Mouse (Mus musculus): ENCODE results near the gene Oard1. TPM values are rescaled to one million over a fixed set of nuclear protein-coding genes. Genes with fewer than 3 reads are reported as not detected.

Oard1 gene
- polyA plus RNA-seq (2012; fragmentation: generic; extraction: Trizol), result 14.1 TPM
- long read RNA-seq, experiment 1, transcript Oard1-201 (6 exons, 1,135 nt), result minor isoform, 5 of 27 reads
- long read RNA-seq, experiment 1, transcript Oard1-202 (6 exons, 1,324 nt), result major isoform, 11 of 27 reads
- long read RNA-seq, experiment 1, partial matches to known transcripts, result 2 of 27 reads
- long read RNA-seq, experiment 1, other reads (novel, unspliced or antisense), result 9 of 27 reads
- long read RNA-seq, experiment 2, transcript Oard1-202 (6 exons, 1,324 nt), result major isoform, 10 of 26 reads
- long read RNA-seq, experiment 2, partial matches to known transcripts, result 0 of 26 reads
- long read RNA-seq, experiment 2, other reads (novel, unspliced or antisense), result 14 of 26 reads

DNA sequence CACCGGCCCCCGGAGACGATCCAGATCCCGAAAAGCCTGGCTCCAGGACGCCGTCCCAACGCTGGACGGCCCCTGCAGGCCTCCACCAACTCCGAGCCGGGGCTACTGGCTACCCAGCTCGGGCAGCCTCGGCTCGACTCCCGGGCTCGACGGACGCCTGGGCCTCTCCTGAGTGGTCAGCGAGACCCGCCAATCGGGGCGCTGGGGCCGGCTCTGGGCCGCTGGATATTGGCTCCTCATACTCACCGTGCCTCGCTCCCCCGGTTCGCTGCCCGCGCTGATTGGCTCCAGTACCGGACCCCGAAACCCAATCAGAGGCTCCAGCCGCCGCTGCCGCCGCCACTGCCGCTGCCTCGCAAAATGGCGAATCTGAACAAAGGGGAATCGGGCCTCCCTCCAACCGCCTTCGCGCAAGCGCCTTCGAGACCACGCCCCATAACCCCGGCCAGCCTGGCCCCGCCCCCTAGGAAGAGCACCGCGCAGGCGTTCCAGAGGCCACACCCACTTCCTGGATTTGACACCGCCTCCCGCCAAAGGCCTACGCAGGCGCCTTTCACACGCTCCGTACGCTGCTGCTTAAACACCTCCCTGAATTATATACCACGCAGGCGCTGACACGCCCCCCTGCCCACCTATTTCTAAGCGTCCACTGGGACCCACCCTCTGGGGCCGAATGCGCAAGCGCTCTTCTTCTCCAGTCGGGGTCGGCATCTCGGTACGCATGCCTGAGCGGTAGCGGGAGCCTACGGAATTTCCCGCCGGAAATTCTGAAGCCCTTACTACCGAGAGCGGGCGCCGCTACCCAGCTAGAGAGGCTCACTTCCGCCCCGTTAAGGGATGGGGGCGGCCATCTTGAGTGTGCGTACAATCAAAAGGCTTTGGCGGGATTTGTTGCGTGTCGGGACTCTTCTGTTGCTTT, at the start of gene Oard1, which contains the start of gene Nfya:
Oard1 (plus strand) TSS at position 635 of the 919 bp plus-strand sequence.
Nfya (minus strand) TSS at position 527 of the 919 bp plus-strand sequence.
- H3K27me3 ChIP-seq (ENCODE audit: control insufficient read depth, insufficient read depth, insufficient read length), result no peaks in the 10 kb centered on the region
- peaks cover 54% of the 10 kb centered on the region for H3K79me3 ChIP-seq (ENCODE audit: low read depth)
- H3K4me3 ChIP-seq (ENCODE audit: insufficient read depth, poor library complexity, severe bottlenecking), result peak within 1 kb of the TSS; percentile 83
- TF ChIP-seq MAX (IDR thresholded peaks at IDR 0.05), result peak; percentile 88
- no peak for TF ChIP-seq CEBPB (IDR thresholded peaks at IDR 0.05; ENCODE audit: low read depth)
- H3K79me2 ChIP-seq (ENCODE audit: control insufficient read depth, insufficient read depth), result peaks cover 69% of the 10 kb centered on the region
- peaks cover 19% of the 10 kb centered on the region for H3K36me3 ChIP-seq (ENCODE audit: control insufficient read depth, insufficient read depth)
- H3ac ChIP-seq (ENCODE audit: control insufficient read depth, insufficient read length, low read depth), result peak within 1 kb of the TSS; percentile 97

DNA sequence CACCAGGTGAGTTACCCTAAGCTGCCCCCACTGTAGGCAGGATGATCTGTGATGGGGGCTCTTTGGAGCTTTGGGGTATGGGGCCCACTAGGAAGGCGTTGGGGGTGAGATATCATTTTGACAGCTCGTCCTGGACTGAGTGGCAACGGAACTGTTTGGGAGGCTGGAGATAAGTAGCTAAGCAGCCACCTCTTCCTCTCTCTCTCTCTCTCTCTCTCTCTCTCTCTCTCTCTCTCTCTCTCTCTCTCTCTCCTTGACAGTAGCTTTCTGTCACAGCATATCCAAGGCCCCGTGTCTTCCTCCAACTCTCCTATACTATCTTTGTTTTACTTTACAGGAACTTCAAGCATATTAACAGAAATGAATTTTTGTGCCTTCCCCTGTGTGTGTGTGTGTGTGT, 49.4 kb upstream of the Oard1 start:
- Histone ChIP-seq H3K79me3 (ENCODE audit: low read depth) (no peaks in the 10 kb centered on the region), H3ac (ENCODE audit: control insufficient read depth, insufficient read length, low read depth) (no peak overlapping the region), H3K4me3 (ENCODE audit: insufficient read depth, poor library complexity, severe bottlenecking) (no peak overlapping the region), H3K36me3 (ENCODE audit: control insufficient read depth, insufficient read depth) (no peaks in the 10 kb centered on the region), H3K27me3 (ENCODE audit: control insufficient read depth, insufficient read depth, insufficient read length) (no peaks in the 10 kb centered on the region), H3K79me2 (ENCODE audit: control insufficient read depth, insufficient read depth) (no peaks in the 10 kb centered on the region)
- TF ChIP-seq CTCF (IDR thresholded peaks at IDR 0.05; ENCODE audit: control insufficient read depth, insufficient read depth, insufficient read length) (no peak), MYOD1 (IDR thresholded peaks at IDR 0.05; ENCODE audit: control insufficient read depth, insufficient read length, low read depth) (no peak)

DNA sequence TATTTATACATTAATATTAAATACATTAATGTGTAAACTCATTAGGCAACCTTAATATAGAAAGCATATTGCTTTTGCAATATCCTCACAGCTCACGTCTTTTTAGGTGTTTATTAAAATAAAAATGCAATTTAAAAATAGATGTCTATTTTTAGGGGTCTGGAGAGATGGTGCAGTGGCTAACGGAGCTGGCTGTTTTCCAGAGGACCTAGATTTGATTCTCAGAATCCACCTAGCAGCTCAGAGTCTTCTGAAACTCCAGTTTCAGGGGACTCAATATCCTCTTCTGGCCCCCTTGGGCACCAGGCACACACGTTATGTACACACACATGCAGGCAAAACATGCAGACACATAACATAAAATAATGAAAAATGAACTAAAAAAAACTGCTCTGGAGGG, 47.5 kb upstream of the Oard1 start:
- no peaks in the 10 kb centered on the region for H3K79me3 ChIP-seq (ENCODE audit: low read depth)
- no peak for TF ChIP-seq USF1 (IDR thresholded peaks at IDR 0.05; ENCODE audit: low read depth)
- no peak for TF ChIP-seq FOSL1 (IDR thresholded peaks at IDR 0.05; ENCODE audit: insufficient read depth, low read length, poor library complexity, severe bottlenecking)
- no peak for TF ChIP-seq MAX (IDR thresholded peaks at IDR 0.05)
- no peak for TF ChIP-seq MYOD1 (IDR thresholded peaks at IDR 0.05; ENCODE audit: control insufficient read depth, insufficient read length, low read depth)
- TF ChIP-seq MYOG (IDR thresholded peaks at IDR 0.05; ENCODE audit: control insufficient read depth, extremely low read depth, insufficient read length), result no peak
- TF ChIP-seq CEBPB (IDR thresholded peaks at IDR 0.05; ENCODE audit: low read depth), result no peak
- no peak for TF ChIP-seq CTCF (IDR thresholded peaks at IDR 0.05; ENCODE audit: control insufficient read depth, insufficient read depth, insufficient read length)

DNA sequence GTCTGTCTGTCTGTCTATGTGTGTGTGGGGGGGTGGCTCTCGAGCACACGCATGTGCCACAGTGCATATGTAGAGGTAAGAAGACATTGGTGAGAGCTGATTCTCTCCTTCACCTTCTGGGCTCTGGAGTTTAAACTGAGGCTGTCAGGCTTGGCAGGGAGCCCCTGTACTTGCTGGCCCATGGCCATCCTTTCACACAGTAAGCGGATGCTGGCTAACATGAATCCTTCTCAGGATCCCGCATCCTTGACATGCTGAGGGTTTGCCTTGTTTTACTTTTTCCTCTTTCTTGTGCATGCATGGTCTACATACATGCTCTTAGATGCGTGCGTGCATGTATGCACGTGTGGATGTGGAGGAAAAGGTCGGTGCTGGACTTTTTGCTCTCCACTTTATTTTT, 46.8 kb upstream of the Oard1 start:
- Histone ChIP-seq H3K4me3 (ENCODE audit: insufficient read depth, poor library complexity, severe bottlenecking) (no peak overlapping the region), H3K79me2 (ENCODE audit: control insufficient read depth, insufficient read depth) (no peaks in the 10 kb centered on the region), H3K36me3 (ENCODE audit: control insufficient read depth, insufficient read depth) (no peaks in the 10 kb centered on the region), H3K79me3 (ENCODE audit: low read depth) (no peaks in the 10 kb centered on the region), H3ac (ENCODE audit: control insufficient read depth, insufficient read length, low read depth) (no peak overlapping the region), H3K27me3 (ENCODE audit: control insufficient read depth, insufficient read depth, insufficient read length) (no peaks in the 10 kb centered on the region)
- TF ChIP-seq MYOD1 (IDR thresholded peaks at IDR 0.05; ENCODE audit: control insufficient read depth, insufficient read length, low read depth) (no peak), CEBPB (IDR thresholded peaks at IDR 0.05; ENCODE audit: low read depth) (no peak), MAX (IDR thresholded peaks at IDR 0.05) (no peak), CTCF (IDR thresholded peaks at IDR 0.05; ENCODE audit: control insufficient read depth, insufficient read depth, insufficient read length) (no peak), FOSL1 (IDR thresholded peaks at IDR 0.05; ENCODE audit: insufficient read depth, low read length, poor library complexity, severe bottlenecking) (no peak), USF1 (IDR thresholded peaks at IDR 0.05; ENCODE audit: low read depth) (no peak), MYOG (IDR thresholded peaks at IDR 0.05; ENCODE audit: control insufficient read depth, extremely low read depth, insufficient read length) (no peak)

More for the DNA sequence above, 47.5 kb upstream of the Oard1 start:
- H3K4me3 ChIP-seq (ENCODE audit: insufficient read depth, poor library complexity, severe bottlenecking), result no peak overlapping the region
- no peak overlapping the region for H3ac ChIP-seq (ENCODE audit: control insufficient read depth, insufficient read length, low read depth)
- no peaks in the 10 kb centered on the region for H3K27me3 ChIP-seq (ENCODE audit: control insufficient read depth, insufficient read depth, insufficient read length)
- H3K79me2 ChIP-seq (ENCODE audit: control insufficient read depth, insufficient read depth), result no peaks in the 10 kb centered on the region
- H3K36me3 ChIP-seq (ENCODE audit: control insufficient read depth, insufficient read depth), result no peaks in the 10 kb centered on the region

DNA sequence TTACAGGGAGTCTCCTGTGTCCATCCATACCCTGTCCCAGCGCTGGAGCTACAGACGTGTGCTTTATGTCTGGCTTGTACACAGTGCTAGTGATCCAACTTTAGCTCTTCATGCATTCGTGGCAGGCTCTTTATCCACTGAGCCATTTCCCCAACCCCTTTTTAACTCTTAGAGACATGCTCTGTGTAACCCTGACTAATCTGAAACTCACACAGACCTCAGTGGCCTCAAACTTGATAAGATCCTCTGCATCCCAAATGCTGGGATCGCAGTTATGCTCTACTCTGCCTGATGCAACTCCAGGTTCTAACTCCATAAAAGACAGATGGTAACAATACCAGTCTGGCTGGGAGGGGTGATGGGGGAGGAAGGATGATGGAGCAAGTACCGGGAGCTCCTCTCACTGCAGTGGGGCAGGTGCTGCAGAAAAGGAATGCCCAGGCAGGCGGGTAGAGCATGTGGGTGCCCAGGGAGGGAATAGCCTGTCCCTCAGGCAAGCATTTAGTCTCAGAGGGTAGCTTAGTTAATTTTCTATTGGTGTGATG, 46.3 kb upstream of the Oard1 start:
- Histone ChIP-seq H3K36me3 (ENCODE audit: control insufficient read depth, insufficient read depth) (no peaks in the 10 kb centered on the region), H3K79me3 (ENCODE audit: low read depth) (no peaks in the 10 kb centered on the region), H3ac (ENCODE audit: control insufficient read depth, insufficient read length, low read depth) (no peak overlapping the region), H3K4me3 (ENCODE audit: insufficient read depth, poor library complexity, severe bottlenecking) (no peak overlapping the region), H3K79me2 (ENCODE audit: control insufficient read depth, insufficient read depth) (no peaks in the 10 kb centered on the region), H3K27me3 (ENCODE audit: control insufficient read depth, insufficient read depth, insufficient read length) (no peaks in the 10 kb centered on the region)
- TF ChIP-seq USF1 (IDR thresholded peaks at IDR 0.05; ENCODE audit: low read depth) (no peak), MYOG (IDR thresholded peaks at IDR 0.05; ENCODE audit: control insufficient read depth, extremely low read depth, insufficient read length) (no peak), MAX (IDR thresholded peaks at IDR 0.05) (no peak), CEBPB (IDR thresholded peaks at IDR 0.05; ENCODE audit: low read depth) (no peak), CTCF (IDR thresholded peaks at IDR 0.05; ENCODE audit: control insufficient read depth, insufficient read depth, insufficient read length) (no peak), FOSL1 (IDR thresholded peaks at IDR 0.05; ENCODE audit: insufficient read depth, low read length, poor library complexity, severe bottlenecking) (no peak), MYOD1 (IDR thresholded peaks at IDR 0.05; ENCODE audit: control insufficient read depth, insufficient read length, low read depth) (no peak)

All from C2C12 (cell line).